Mouse (Mus musculus): ENCODE results near the gene Gm20425. TPM values are rescaled to one million over a fixed set of nuclear protein-coding genes. Genes with fewer than 3 reads are reported as not detected.
A peak's percentile ranks its signal among the peaks of the same experiment; 100 is the strongest.

Gene Gm20425
- polyA plus RNA-seq, 1 experiment from 2014 or later = not detected

DNA sequence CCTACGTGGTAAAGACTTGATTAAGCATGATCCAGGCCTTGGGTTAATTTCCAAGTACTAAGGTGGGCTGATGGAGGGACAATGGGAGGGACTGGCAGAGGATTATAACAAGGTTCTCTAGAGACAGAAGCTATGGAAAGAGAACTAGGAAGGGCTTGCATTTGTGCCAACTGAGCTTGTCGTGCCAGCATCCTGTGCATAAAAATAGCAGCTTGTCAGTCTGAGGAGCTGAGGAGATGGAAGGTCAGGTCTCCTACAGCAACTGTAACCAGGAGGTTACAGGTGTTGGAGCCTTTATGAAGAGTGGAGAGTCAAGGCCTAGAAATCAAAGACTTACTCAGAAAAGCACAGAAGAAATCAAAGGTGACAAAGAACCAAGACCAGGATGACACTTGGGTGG, 16.5 kb downstream of the Gm20425 start:
- Histone ChIP-seq H3K4me3 (no peak overlapping the region), H3K9me3 (no peaks in the 10 kb centered on the region), H3K4me1 (replicated peaks) (no peaks in the 10 kb centered on the region), H3K4me2 (no peak overlapping the region), H3K27me3 (no peaks in the 10 kb centered on the region), H3K36me3 (no peaks in the 10 kb centered on the region), H3K27ac (replicated peaks) (no peak overlapping the region), H3K9ac (no peak overlapping the region)
- 57% methylated on average over 2 of the region's 2 CpGs for WGBS
- no peak for ATAC-seq (ENCODE audit: low FRiP score, low read depth)

DNA sequence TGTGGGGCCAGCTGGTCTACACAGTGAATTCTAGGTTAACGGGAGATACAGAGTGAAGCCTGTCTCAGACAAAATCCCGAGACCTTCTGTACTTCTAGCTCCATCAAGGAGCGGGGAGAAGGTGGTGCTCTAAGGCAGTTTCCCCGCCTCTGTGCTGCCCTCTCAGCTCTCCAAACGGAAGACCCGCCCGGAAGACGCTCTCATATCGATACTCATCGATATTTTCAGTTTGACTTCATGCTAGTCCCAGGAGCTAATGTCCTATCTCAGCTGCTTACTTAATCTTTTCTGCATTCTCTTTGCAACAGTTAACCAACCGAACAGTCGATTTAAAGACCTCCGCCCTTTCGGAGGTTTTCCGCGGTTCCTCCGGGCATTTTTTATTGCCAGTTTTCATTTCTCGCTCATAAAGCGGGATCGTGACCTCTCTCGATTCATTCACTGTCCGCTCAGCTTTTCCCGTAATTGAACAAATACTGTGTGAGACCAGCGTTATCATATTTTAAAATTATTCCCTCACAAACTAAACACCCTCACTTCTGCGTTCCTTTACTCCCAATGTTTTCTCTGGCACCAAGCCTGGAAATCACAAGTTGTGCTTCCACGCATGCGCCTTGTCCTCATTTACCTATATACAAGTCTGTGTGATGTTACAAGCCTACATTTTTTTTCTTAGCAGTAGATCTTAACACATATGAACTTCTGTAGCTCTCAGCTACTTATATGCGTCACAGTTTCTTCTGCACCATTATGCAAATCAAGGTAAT, 17.3 kb downstream of the Gm20425 start:
- ATAC-seq (ENCODE audit: low FRiP score, low read depth) = no peak
- H3K4me2 ChIP-seq = peak overlapping the region; percentile 27
- 82% methylated on average over 28 of the region's 28 CpGs for WGBS

DNA sequence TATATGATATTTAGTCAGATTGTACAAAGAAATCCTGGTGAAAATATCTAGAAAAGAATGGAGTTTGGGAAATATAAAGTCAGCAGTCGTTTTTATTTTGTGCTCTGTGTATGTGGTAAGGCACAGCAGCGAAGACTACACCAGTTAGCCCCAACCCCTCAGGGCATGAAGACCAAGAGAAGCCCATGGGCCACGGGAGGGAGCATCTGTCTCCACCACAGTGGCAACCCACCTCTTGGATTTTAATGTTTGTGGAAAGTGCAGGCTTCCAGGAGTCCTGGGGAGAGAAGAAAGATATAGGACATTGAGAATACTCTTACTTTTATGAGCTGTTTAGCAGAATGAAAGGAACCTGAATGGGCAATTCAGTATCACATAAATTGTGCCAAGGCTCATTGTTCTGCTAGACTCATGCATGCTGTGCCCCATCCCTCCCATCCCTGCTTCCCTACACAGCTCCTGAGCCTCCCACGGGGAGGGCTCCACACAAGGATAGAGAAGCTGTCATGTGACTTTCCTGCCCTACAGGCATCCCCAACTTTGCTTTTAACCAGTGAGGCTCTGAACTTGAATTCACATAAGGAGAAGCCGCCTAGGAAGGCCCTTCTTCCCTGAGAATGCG, 21.2 kb downstream of the Gm20425 start:
- ATAC-seq (ENCODE audit: low FRiP score, low read depth) = no peak; the same call in 1 of the 2 replicates
- Histone ChIP-seq H3K36me3 (no peaks in the 10 kb centered on the region), H3K27ac (replicated peaks) (no peak overlapping the region), H3K4me2 (no peak overlapping the region), H3K4me3 (no peak overlapping the region), H3K4me1 (replicated peaks) (no peaks in the 10 kb centered on the region), H3K27me3 (no peaks in the 10 kb centered on the region), H3K9me3 (no peaks in the 10 kb centered on the region), H3K9ac (no peak overlapping the region)
- whole genome bisulfite sequencing = 42% methylated on average over 6 of the region's 6 CpGs

More for the DNA sequence above, 17.3 kb downstream of the Gm20425 start:
- Histone ChIP-seq H3K9me3 (no peaks in the 10 kb centered on the region), H3K9ac (no peak overlapping the region), H3K4me3 (peak overlapping the region; percentile 17; the same call in 1 of the 2 replicates), H3K36me3 (no peaks in the 10 kb centered on the region), H3K4me1 (replicated peaks) (no peaks in the 10 kb centered on the region), H3K27ac (replicated peaks) (no peak overlapping the region), H3K27me3 (no peaks in the 10 kb centered on the region)

DNA sequence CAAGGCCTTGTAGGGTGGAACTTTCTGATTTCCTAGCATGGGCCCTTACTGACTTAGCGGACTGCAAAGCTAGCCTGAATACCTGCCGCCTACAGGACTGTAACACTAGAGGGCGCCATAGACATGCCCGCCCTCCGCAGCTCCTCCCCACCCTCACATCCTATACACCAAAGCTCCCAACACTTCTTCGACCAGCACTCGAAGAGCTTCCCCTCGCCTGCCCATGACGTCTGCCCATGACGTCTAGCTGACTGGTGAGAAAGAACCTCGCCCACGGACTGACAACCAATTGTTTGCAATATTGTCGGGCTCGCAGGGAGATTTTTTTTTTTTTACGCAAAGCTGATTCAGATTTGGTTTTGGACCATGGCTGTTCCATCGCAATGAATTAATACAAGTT, 22.3 kb downstream of the Gm20425 start:
- peak overlapping the region; percentile 50 for H3K4me2 ChIP-seq
- H3K4me1 ChIP-seq (replicated peaks) = no peaks in the 10 kb centered on the region
- peak; percentile 83 for ATAC-seq (ENCODE audit: low FRiP score, low read depth)
- H3K4me3 ChIP-seq = peak overlapping the region; percentile 14
- no peaks in the 10 kb centered on the region for H3K27me3 ChIP-seq
- H3K9ac ChIP-seq = no peak overlapping the region
- no peaks in the 10 kb centered on the region for H3K36me3 ChIP-seq
- H3K9me3 ChIP-seq = no peaks in the 10 kb centered on the region
- H3K27ac ChIP-seq (replicated peaks) = no peak overlapping the region
- WGBS = 10% methylated on average over 16 of the region's 16 CpGs

DNA sequence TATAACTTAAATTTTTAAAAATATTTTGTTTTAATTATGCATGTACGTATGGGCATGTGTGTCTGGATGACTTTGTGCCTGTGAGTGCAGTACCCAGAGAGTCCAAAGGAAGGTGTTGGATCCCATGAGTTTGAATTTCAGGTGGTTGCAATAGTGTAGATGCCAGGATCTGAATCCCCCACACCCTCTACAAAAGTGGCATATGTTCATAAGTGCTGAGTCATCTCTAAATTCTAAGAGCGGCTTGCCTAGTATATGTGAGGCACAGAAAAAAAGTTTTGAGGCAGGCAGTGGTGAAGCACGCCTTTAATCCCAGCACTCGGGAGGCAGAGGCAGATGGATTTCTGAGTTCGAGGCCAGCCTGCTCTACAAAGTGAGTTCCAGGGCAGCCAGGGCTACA, 24.3 kb downstream of the Gm20425 start:
- peaks cover 5% of the 10 kb centered on the region for H3K4me1 ChIP-seq (replicated peaks)
- no peak overlapping the region for H3K4me3 ChIP-seq
- no peak overlapping the region for H3K4me2 ChIP-seq
- WGBS = 97% methylated on average over 5 of the region's 5 CpGs
- ATAC-seq (ENCODE audit: low FRiP score, low read depth) = no peak
- H3K27ac ChIP-seq (replicated peaks) = no peak overlapping the region
- no peaks in the 10 kb centered on the region for H3K36me3 ChIP-seq
- no peaks in the 10 kb centered on the region for H3K27me3 ChIP-seq
- H3K9me3 ChIP-seq = no peaks in the 10 kb centered on the region
- no peak overlapping the region for H3K9ac ChIP-seq

DNA sequence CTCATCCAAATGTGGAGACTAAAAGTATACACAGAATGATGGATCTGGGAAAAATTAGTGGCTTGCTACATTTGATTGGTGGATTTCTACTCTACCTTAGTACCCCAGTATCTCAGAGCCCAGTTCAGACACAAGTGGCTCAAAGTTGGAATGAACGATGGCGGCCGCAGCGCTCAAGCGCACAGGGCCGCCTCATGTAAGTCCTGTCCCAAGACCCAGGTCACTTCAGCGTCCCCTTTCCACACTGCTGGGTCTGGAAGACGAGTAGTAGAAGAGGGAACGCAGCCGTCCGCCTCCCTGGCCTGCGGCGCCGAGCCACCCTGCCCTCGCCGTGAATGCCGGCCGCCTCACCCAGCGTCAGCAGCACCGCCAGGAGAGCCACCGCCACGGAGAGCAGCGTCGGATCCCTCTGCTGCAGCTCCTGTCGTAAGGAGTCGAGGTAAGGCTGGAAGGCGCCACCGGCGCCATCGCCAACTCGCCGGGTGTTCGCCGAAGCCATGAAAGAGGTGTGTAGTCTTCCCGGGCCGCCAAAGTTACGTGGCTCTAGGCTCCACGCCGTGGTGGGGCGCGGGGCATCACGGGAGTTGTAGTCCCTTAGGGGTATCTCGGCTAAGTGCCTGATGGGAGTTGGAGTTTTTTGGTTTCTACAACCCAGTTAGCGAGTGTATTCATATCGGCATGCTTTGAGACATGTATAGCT, 28.4 kb downstream of the Gm20425 start, which contains the start of gene Srprb:
TSS of gene Srprb (minus strand) at position 577 of the 700 bp plus-strand sequence.
- whole genome bisulfite sequencing = under 1% methylated on average over 42 of the region's 45 CpGs
- Histone ChIP-seq H3K4me1 (replicated peaks) (peaks cover 10% of the 10 kb centered on the region), H3K9me3 (no peaks in the 10 kb centered on the region), H3K4me3 (peak within 1 kb of the TSS; percentile 75), H3K27me3 (no peaks in the 10 kb centered on the region), H3K27ac (replicated peaks) (peak within 1 kb of the TSS; percentile 79), H3K9ac (peak within 1 kb of the TSS; percentile 68), H3K4me2 (peak within 1 kb of the TSS; percentile 72), H3K36me3 (peaks cover 13% of the 10 kb centered on the region)
- ATAC-seq (ENCODE audit: low FRiP score, low read depth) = peak; percentile 98

DNA sequence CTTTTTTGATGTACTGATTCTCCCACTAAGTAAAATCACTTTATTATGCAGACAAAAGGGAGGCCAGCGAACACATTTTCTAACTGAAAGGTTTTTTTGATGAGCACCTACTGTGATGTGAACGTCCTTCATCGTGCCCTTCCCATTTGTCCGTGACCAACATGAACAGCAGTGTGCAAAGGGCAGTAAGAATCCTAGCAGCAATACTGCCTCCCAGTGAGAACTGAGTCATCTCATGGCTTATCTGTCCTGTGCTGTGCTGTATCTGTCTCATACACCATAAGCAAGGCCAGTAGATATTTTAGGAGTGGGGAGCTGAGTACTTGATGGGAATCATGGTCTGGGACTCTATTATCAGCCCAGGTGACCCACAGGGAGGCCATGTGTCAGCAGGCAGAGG, 41.7 kb downstream of the Gm20425 start:
- no peak overlapping the region for H3K4me3 ChIP-seq
- no peak overlapping the region for H3K4me2 ChIP-seq
- no peak for ATAC-seq (ENCODE audit: low FRiP score, low read depth)
- no peaks in the 10 kb centered on the region for H3K27me3 ChIP-seq
- H3K9ac ChIP-seq = no peak overlapping the region
- WGBS = 66% methylated on average over 4 of the region's 4 CpGs
- H3K36me3 ChIP-seq = peaks cover 28% of the 10 kb centered on the region; the same call in 1 of the 2 replicates
- H3K9me3 ChIP-seq = no peaks in the 10 kb centered on the region
- H3K4me1 ChIP-seq (replicated peaks) = 0 out of 2 replicates have a peak, but pooled peaks cover 4% of the 10 kb centered on the region
- H3K27ac ChIP-seq (replicated peaks) = no peak overlapping the region

DNA sequence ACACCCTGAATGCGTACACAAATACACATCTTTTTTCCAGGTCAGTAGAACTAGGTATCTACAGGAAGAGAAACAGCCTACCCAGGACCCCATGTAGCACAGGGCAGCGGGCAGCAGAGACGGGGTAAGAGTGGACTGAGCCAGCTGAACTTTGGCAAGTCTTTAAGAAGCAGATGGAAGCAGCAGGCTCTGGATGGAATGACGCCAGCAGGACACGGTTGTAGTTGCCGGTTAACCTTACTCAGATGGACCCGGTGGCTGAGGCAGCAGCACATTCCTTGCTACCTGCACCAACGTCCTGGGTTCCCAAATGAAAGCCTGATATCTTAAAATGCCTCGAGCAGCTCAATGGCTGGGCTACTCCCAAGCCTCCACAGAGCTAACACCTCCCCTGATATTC, 43.4 kb downstream of the Gm20425 start:
- WGBS = 57% methylated on average over 9 of the region's 9 CpGs
- Histone ChIP-seq H3K9me3 (no peaks in the 10 kb centered on the region), H3K36me3 (peaks cover 35% of the 10 kb centered on the region), H3K4me3 (no peak overlapping the region), H3K4me1 (replicated peaks) (peaks cover 4% of the 10 kb centered on the region; the same call in 1 of the 2 replicates), H3K27ac (replicated peaks) (no peak overlapping the region), H3K4me2 (no peak overlapping the region), H3K9ac (no peak overlapping the region), H3K27me3 (no peaks in the 10 kb centered on the region)
- ATAC-seq (ENCODE audit: low FRiP score, low read depth) = 0 out of 2 replicates have a peak, but pooled peaks have one; percentile 35

DNA sequence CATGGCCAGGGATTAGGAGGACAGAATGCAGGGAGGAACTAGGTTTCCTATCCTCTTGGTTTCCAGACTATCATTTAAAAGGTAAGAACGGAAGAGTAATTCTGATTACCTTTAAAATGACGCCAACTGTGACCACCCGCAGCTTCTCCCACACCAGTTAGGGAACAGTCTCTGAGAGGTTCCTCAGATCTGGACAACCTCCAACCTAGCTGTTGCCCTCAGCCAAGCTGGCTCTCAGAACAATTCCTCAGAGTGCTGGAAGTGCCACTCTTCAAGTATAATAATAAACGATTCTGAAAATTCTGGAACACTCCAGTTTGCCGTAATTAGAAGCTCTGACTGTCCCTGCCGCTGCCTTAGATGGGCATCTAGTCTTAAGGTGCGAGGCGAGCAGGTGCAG, 44.2 kb downstream of the Gm20425 start:
- H3K4me1 ChIP-seq (replicated peaks) = peaks cover 6% of the 10 kb centered on the region
- H3K4me2 ChIP-seq = no peak overlapping the region
- H3K27me3 ChIP-seq = no peaks in the 10 kb centered on the region
- 87% methylated on average over 8 of the region's 8 CpGs for WGBS
- H3K9ac ChIP-seq = no peak overlapping the region
- H3K9me3 ChIP-seq = no peaks in the 10 kb centered on the region
- ATAC-seq (ENCODE audit: low FRiP score, low read depth) = no peak
- no peak overlapping the region for H3K4me3 ChIP-seq
- no peak overlapping the region for H3K27ac ChIP-seq (replicated peaks)
- peaks cover 30% of the 10 kb centered on the region for H3K36me3 ChIP-seq

DNA sequence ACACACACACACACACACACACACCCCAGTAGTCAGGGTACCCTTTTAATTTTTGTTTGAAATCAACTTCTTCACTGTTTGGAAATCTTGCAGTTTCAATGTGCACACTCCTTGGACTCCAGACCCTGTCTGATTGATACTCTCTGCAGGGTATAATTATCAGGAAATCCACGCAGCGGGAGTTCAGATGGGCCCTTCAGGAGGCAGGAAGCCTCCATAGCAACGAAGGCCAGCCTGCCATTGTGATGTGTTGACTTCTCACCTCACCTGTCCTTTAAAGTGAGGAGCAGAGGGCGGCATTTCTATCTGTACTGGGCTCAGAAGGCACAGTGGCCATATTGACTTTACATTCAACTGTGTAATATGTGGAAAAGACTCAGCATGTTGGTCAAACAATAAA, 45.3 kb downstream of the Gm20425 start:
- H3K36me3 ChIP-seq = peaks cover 20% of the 10 kb centered on the region; the same call in 1 of the 2 replicates
- no peaks in the 10 kb centered on the region for H3K9me3 ChIP-seq
- no peak for ATAC-seq (ENCODE audit: low FRiP score, low read depth)
- peaks cover 17% of the 10 kb centered on the region for H3K4me1 ChIP-seq (replicated peaks)
- no peak overlapping the region for H3K4me2 ChIP-seq
- no peak overlapping the region for H3K27ac ChIP-seq (replicated peaks)
- WGBS = 68% methylated on average over 4 of the region's 4 CpGs
- no peak overlapping the region for H3K4me3 ChIP-seq
- no peaks in the 10 kb centered on the region for H3K27me3 ChIP-seq
- no peak overlapping the region for H3K9ac ChIP-seq

DNA sequence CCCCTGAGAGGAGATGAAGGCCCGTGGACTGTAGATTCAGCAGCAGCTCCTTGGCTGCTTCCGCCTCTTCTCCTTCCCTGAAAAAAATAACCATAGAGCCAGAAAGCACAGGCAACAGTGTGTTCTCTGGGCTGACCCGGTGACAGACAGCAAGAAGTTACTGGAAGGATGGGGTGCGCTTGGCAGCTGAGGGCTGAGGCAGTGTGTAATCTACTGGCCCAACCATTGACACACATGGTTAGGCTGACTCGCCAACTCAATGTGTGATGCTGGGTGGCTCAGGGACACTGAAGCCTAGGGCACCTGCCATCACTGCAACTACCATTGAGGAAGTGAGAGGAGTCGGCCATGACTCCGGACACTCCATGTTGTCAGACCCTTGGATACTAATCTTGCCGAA, 48.2 kb downstream of the Gm20425 start:
- 87% methylated on average over 8 of the region's 8 CpGs for WGBS

More for the DNA sequence above, 48.2 kb downstream of the Gm20425 start:
- no peaks in the 10 kb centered on the region for H3K9me3 ChIP-seq
- peaks cover 15% of the 10 kb centered on the region for H3K4me1 ChIP-seq (replicated peaks)
- no peak overlapping the region for H3K27ac ChIP-seq (replicated peaks)
- no peaks in the 10 kb centered on the region for H3K27me3 ChIP-seq
- ATAC-seq (ENCODE audit: low FRiP score, low read depth) = no peak
- peaks cover 27% of the 10 kb centered on the region; the same call in 1 of the 2 replicates for H3K36me3 ChIP-seq
- no peak overlapping the region for H3K4me2 ChIP-seq
- no peak overlapping the region for H3K4me3 ChIP-seq
- H3K9ac ChIP-seq = no peak overlapping the region

Data from hindbrain, embryonic 15.5 days (tissue).